ENCODE assay signal across 12 mouse cellular contexts in genomic region chr14:73453164-73453563, GRCm38 (mm10). TPM values are rescaled to one million over a fixed set of nuclear protein-coding genes. Genes with fewer than 3 reads are reported as not detected.
DNase-seq lines count a peak whose midpoint lies in the region; ATAC-seq and TF ChIP-seq lines count a peak whose summit lies in the region.
"Had no signal": no experiment of that assay in that cellular context is flagged by ENCODE, and none has a peak within 500 bp of the region (broad histone marks: within the 10 kb centered on the region; RNA-seq: fewer than 3 reads in every experiment).

No protein-coding gene starts in this region.

- H3K9me3 ChIP-seq in lung, embryonic 14.5 days (ENCODE audit: low read depth, low read length), result no peaks in the 10 kb centered on the region
- H3K9me3 ChIP-seq in midbrain, embryonic 11.5 days (ENCODE audit: control insufficient read depth, low read length), result no peaks in the 10 kb centered on the region
- H3K9me3 ChIP-seq: liver, embryonic 13.5 days had no signal

- no peak for TF ChIP-seq CTCF in lung, embryonic 14.5 days (IDR thresholded peaks at IDR 0.05; ENCODE audit: low read depth)
- TF ChIP-seq CTCF in bone marrow, adult 2 months (IDR thresholded peaks at IDR 0.05; ENCODE audit: control insufficient read depth, insufficient read depth, low read length), result no peak
- TF ChIP-seq CTCF in kidney, adult 2 months (conservative IDR thresholded peaks at IDR 0.05; ENCODE audit: insufficient read depth, insufficient read length, low read depth, low read length), result no peak

- H3K36me3 ChIP-seq in lung, embryonic 14.5 days (ENCODE audit: insufficient read depth), result no peaks in the 10 kb centered on the region
- H3K36me3 ChIP-seq in kidney, adult 2 months (ENCODE audit: control insufficient read depth, insufficient read depth, low read length), result no peaks in the 10 kb centered on the region
- H3K36me3 ChIP-seq in midbrain, embryonic 11.5 days (ENCODE audit: control insufficient read depth, insufficient read depth, low read length), result no peaks in the 10 kb centered on the region
- H3K36me3 ChIP-seq: liver, embryonic 13.5 days had no signal

- no peak overlapping the region for H3K4me3 ChIP-seq in lung, embryonic 14.5 days (ENCODE audit: low read depth, low read length)
- no peak overlapping the region for H3K4me3 ChIP-seq in bone marrow, adult 2 months (replicated peaks; ENCODE audit: control insufficient read depth, low read depth, low read length)
- H3K4me3 ChIP-seq in kidney, adult 2 months (ENCODE audit: insufficient read depth, low read depth, low read length), result no peak overlapping the region
- H3K4me3 ChIP-seq in midbrain, embryonic 11.5 days (ENCODE audit: low read depth, low read length), result no peak overlapping the region
- H3K4me3 ChIP-seq: liver, embryonic 13.5 days had no signal

- no peaks in the 10 kb centered on the region for H3K4me1 ChIP-seq in lung, embryonic 14.5 days (ENCODE audit: insufficient read depth)
- peaks cover 6% of the 10 kb centered on the region for H3K4me1 ChIP-seq in bone marrow, adult 2 months (ENCODE audit: control insufficient read depth, insufficient read depth, low read length)
- peaks cover 15% of the 10 kb centered on the region for H3K4me1 ChIP-seq in kidney, adult 2 months (ENCODE audit: control insufficient read depth, insufficient read depth, low read length)
- no peaks in the 10 kb centered on the region for H3K4me1 ChIP-seq in midbrain, embryonic 11.5 days (ENCODE audit: control insufficient read depth, insufficient read depth, low read length)
- H3K4me1 ChIP-seq: liver, embryonic 13.5 days had no signal

- DNase-seq in lung, embryonic 14.5 days, result no peak
- no peak for DNase-seq in lung, postnatal 14 days
- peak; percentile 67 for DNase-seq in kidney, adult 2 months
- DNase-seq in retina, embryonic 14.5 days (ENCODE audit: low spot score), result peak; percentile 55
- DNase-seq in left cerebral cortex, adult 18-20 months (ENCODE audit: low spot score in 2 of 2), result no peak
- no peak for DNase-seq in midbrain, embryonic 11.5 days (ENCODE audit: low spot score, missing footprints)
- DNase-seq: cerebellum, adult 9-11 months; heart, postnatal 4 days; liver, embryonic 13.5 days; right cerebral cortex, postnatal 25 days had no signal

- 62% methylated on average over 12 of the region's 12 CpGs for WGBS in lung, embryonic 14.5 days
- WGBS in bone marrow, adult 2 months, result 78% methylated on average over 12 of the region's 12 CpGs
- WGBS in kidney, adult 2 months, result 34% methylated on average over 12 of the region's 12 CpGs
- WGBS in midbrain, embryonic 11.5 days, result 73% methylated on average over 12 of the region's 12 CpGs

- H3K27me3 ChIP-seq in lung, embryonic 14.5 days (ENCODE audit: insufficient read depth, low read length), result no peaks in the 10 kb centered on the region
- no peaks in the 10 kb centered on the region for H3K27me3 ChIP-seq in kidney, adult 2 months (replicated peaks; ENCODE audit: control insufficient read depth, insufficient read depth, low read length)
- no peaks in the 10 kb centered on the region for H3K27me3 ChIP-seq in midbrain, embryonic 11.5 days (ENCODE audit: control insufficient read depth, insufficient read depth, low read length)
- H3K27me3 ChIP-seq: liver, embryonic 13.5 days had no signal

- no peak overlapping the region for H3K9ac ChIP-seq in lung, embryonic 14.5 days
- H3K9ac ChIP-seq in midbrain, embryonic 11.5 days (ENCODE audit: low read length), result no peak overlapping the region
- H3K9ac ChIP-seq: liver, embryonic 13.5 days had no signal

- ATAC-seq in lung, embryonic 14.5 days (ENCODE audit: insufficient read depth), result peak; percentile 31; the same call in 1 of the 2 replicates
- ATAC-seq in midbrain, embryonic 11.5 days (ENCODE audit: low FRiP score), result no peak
- ATAC-seq: midbrain, embryonic 16.5 days had no signal

- TF ChIP-seq POLR2A in bone marrow, adult 2 months (IDR thresholded peaks at IDR 0.05; ENCODE audit: borderline replicate concordance, control insufficient read depth, low read depth, low read length), result no peak
- TF ChIP-seq POLR2A in kidney, adult 2 months (IDR thresholded peaks at IDR 0.05; ENCODE audit: low read depth, low read length), result no peak

- H3K27ac ChIP-seq in lung, embryonic 14.5 days (ENCODE audit: low read depth), result no peak overlapping the region
- H3K27ac ChIP-seq in bone marrow, adult 2 months (ENCODE audit: control insufficient read depth, insufficient read depth, low read depth, low read length, poor library complexity), result 0 out of 2 replicates have a peak overlapping the region, but pooled peaks have one; percentile 2
- H3K27ac ChIP-seq in kidney, adult 2 months (ENCODE audit: insufficient read depth, low read depth, low read length), result peak overlapping the region; percentile 19
- H3K27ac ChIP-seq in midbrain, embryonic 11.5 days (ENCODE audit: low read depth, low read length), result no peak overlapping the region
- H3K27ac ChIP-seq: liver, embryonic 13.5 days had no signal

- no peak overlapping the region for H3K4me2 ChIP-seq in lung, embryonic 14.5 days
- no peak overlapping the region for H3K4me2 ChIP-seq in midbrain, embryonic 11.5 days
- H3K4me2 ChIP-seq: liver, embryonic 13.5 days had no signal

RNA-seq across cellular contexts. Expression of gene Med4, which starts 56.7 kb away (rescaled TPM):
- polyA plus RNA-seq in lung, embryonic 14.5 days (2014; fragmentation: Nextera tagmentation; extraction: Ambion mirVana), result 91.8 and 97.9 TPM in 2 replicates
- polyA plus RNA-seq in bone marrow, adult 2 months (2011; ENCODE audit: insufficient read depth, insufficient read length, low replicate concordance, missing spikeins), result 19.8 and 38.1 TPM in 2 replicates
- 11.8 and 13.6 TPM in 2 replicates for polyA plus RNA-seq in kidney, adult 2 months (2012; rRNA removed)
- total RNA-seq in left cerebral cortex, adult 18-20 months (2021), result 10 to 100 TPM; 28.3 to 32.3 TPM
- 100 and 105 TPM in 2 replicates for polyA plus RNA-seq in midbrain, embryonic 11.5 days (2014; fragmentation: Nextera tagmentation; extraction: Ambion mirVana)

Comparison
In these comparisons a context has a peak if more than half of its experiments do, and no peak if none do; other contexts are left out.
1. DNase-seq: peak in kidney, adult 2 months (single experiment) and retina, embryonic 14.5 days (single experiment); none in lung, embryonic 14.5 days (single experiment), lung, postnatal 14 days (single experiment), left cerebral cortex, adult 18-20 months (0 of 2) and midbrain, embryonic 11.5 days (single experiment).
2. H3K27ac ChIP-seq: peak in bone marrow, adult 2 months (single experiment) and kidney, adult 2 months (single experiment); none in lung, embryonic 14.5 days (single experiment) and midbrain, embryonic 11.5 days (single experiment).